Mouse (Mus musculus) cortical plate, adult 2 months (tissue): ENCODE measurements at regions not wholly inside any gene's neighbourhood (a gene's known extent, or its start where the extent isn't known, plus 50 kb on each side); places are given as distances from the start of the nearest gene placed in this dataset.

Experiments used
- CTCF ChIP-seq: fragments of 200-500 bp; IDR thresholded peaks from 2 replicates; pipeline ENCODE4 v1.5.1; 2011; ENCODE audit warnings: mild to moderate bottlenecking, control low read depth, low read length; ENCODE audit not compliant: insufficient read depth; ENCODE audit errors: extremely low read depth
- POLR2A ChIP-seq: fragments of 200-500 bp; IDR thresholded peaks from 2 replicates; pipeline ENCODE4 v1.6.1; 2011; ENCODE audit warnings: mild to moderate bottlenecking, low read length, control low read depth; ENCODE audit not compliant: insufficient read depth; ENCODE audit errors: extremely low read depth

DNA sequence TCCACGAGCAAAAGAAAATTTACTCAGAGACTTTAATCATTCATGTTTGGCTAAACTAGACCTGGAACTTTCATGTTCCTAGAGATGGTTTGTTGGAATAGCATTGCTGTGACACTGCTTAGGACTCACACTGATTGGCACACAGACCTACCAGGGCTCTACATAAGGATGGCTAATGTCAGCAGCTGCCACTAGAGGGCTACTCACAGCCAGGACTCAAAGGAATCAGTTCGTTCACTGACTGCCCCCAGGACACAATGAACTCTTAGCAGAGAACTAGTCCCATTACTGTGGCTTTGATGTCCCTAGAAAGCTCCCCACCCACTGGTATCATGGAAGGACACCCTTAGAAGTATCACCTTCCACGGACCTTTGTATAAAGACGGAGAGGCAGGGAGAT lies 118.3 kb upstream of the Rad23b start:
- peak; percentile 52 for TF ChIP-seq CTCF
- TF ChIP-seq POLR2A = no peak
